8 mouse cellular contexts compared by ENCODE assay signal in the genomic region with DNA sequence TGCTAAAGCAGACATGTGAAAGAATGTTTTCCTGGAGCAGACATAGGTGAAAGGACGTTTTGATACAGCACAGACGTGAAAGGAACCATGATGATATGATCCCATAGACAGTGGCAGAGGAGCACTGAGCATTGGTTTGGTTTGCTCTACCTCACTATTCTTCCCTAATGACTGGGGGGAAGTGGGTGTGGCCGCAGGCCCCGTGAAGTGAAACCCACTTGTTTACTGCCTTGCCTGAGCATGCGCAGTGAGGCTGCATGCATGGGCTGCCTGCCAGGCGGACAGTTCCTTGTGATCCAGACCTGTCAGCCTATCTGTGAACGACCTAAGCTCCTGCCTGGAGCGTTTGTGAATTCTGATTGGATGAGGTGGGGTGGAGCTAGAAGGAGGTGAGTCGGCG. TPM values are rescaled to one million over a fixed set of nuclear protein-coding genes. Genes with fewer than 3 reads are reported as not detected.
A peak's percentile ranks its signal among the peaks of the same experiment; 100 is the strongest.
DNase-seq lines count a peak whose midpoint lies in the region; ATAC-seq and TF ChIP-seq lines count a peak whose summit lies in the region.
"Not testable (repeated sequence)": the region's sequence is repeated elsewhere in the genome, so short reads cannot be mapped to it uniquely, and the experiment has no call there.

No protein-coding gene starts in this region.

- not testable (repeated sequence) for H3K4me3 ChIP-seq in embryonic facial prominence, embryonic 13.5 days; heart, adult 2 months; lung, embryonic 14.5 days (ENCODE audit: low read depth, low read length); stomach, postnatal 0 days (ENCODE audit: low read depth, low read length)

- 0 out of 2 replicates have a peak overlapping the region, but pooled peaks have one; percentile 28 for H3K27ac ChIP-seq in embryonic facial prominence, embryonic 13.5 days
- not testable (repeated sequence) for H3K27ac ChIP-seq in heart, adult 2 months; lung, embryonic 14.5 days (ENCODE audit: low read depth)
- H3K27ac ChIP-seq in stomach, postnatal 0 days (replicated peaks): 0 out of 2 replicates have a peak overlapping the region, but pooled peaks have one; percentile 9

- TF ChIP-seq POLR2A in heart, adult 2 months (IDR thresholded peaks at IDR 0.05; ENCODE audit: insufficient read depth, low read depth, low read length): not testable (repeated sequence)

- H3K9me3 ChIP-seq in embryonic facial prominence, embryonic 13.5 days; lung, embryonic 14.5 days (ENCODE audit: low read depth, low read length); stomach, postnatal 0 days (ENCODE audit: control insufficient read depth, low read length): not testable (repeated sequence)

- not testable (repeated sequence) for TF ChIP-seq CTCF in heart, adult 2 months (IDR thresholded peaks at IDR 0.05); lung, embryonic 14.5 days (IDR thresholded peaks at IDR 0.05; ENCODE audit: low read depth); stomach, postnatal 0 days (IDR thresholded peaks at IDR 0.05; ENCODE audit: low read depth)

- 65% methylated on average over 10 of the region's 10 CpGs for WGBS in embryonic facial prominence, embryonic 13.5 days
- WGBS in heart, adult 2 months: 56% methylated on average over 10 of the region's 10 CpGs
- 54% methylated on average over 10 of the region's 10 CpGs for WGBS in lung, embryonic 14.5 days
- WGBS in stomach, postnatal 0 days: 53% methylated on average over 10 of the region's 10 CpGs

- intact Hi-C loops in heart, adult 2 months (cut with DNase I): not testable (repeated sequence)

- not testable (repeated sequence) for TF ChIP-seq EP300 in heart, adult 2 months (IDR thresholded peaks at IDR 0.05; ENCODE audit: insufficient read depth, low read depth, low read length); stomach, postnatal 0 days (optimal IDR thresholded peaks at IDR 0.05)

- H3K4me2 ChIP-seq in embryonic facial prominence, embryonic 13.5 days; lung, embryonic 14.5 days; stomach, postnatal 0 days (replicated peaks; ENCODE audit: low read depth): not testable (repeated sequence)

- H3K27me3 ChIP-seq in embryonic facial prominence, embryonic 13.5 days; heart, adult 2 months (ENCODE audit: control insufficient read depth, insufficient read depth, low read length); lung, embryonic 14.5 days (ENCODE audit: insufficient read depth, low read length); stomach, postnatal 0 days (ENCODE audit: control insufficient read depth, insufficient read depth, low read length): not testable (repeated sequence)

- H3K4me1 ChIP-seq in embryonic facial prominence, embryonic 13.5 days: peaks cover 10% of the 10 kb centered on the region
- H3K4me1 ChIP-seq in heart, adult 2 months (ENCODE audit: control insufficient read depth, insufficient read depth, low read length); lung, embryonic 14.5 days (ENCODE audit: insufficient read depth); stomach, postnatal 0 days (replicated peaks; ENCODE audit: control insufficient read depth, insufficient read depth): not testable (repeated sequence)

- DNase-seq in A20 (ENCODE audit: low read depth, low spot score): peak; percentile 93
- peak; percentile 53 to 70 for DNase-seq in heart, adult 2 months
- DNase-seq in kidney, adult 11 months: peak; percentile 62
- peak; percentile 36 to 62 for DNase-seq in kidney, postnatal 4 days
- peak; percentile 37 for DNase-seq in lung, embryonic 14.5 days
- DNase-seq in skeletal muscle tissue, adult 2 months (ENCODE audit: low read depth, low spot score): peak; percentile 18
- peak; percentile 47 for DNase-seq in stomach, postnatal 0 days (ENCODE audit: low spot score)

- H3K9ac ChIP-seq in embryonic facial prominence, embryonic 13.5 days; lung, embryonic 14.5 days; stomach, postnatal 0 days (ENCODE audit: low read length): not testable (repeated sequence)
- peak overlapping the region; percentile 30; the same call in 1 of the 2 replicates for H3K9ac ChIP-seq in heart, adult 2 months (ENCODE audit: low read depth, low read length)

- not testable (repeated sequence) for H3K79me2 ChIP-seq in heart, adult 2 months (replicated peaks; ENCODE audit: control insufficient read depth, insufficient read depth, low read length)

- not testable (repeated sequence) for H3K36me3 ChIP-seq in embryonic facial prominence, embryonic 13.5 days; heart, adult 2 months (ENCODE audit: control insufficient read depth, insufficient read depth, low read length); lung, embryonic 14.5 days (ENCODE audit: insufficient read depth); stomach, postnatal 0 days (ENCODE audit: control insufficient read depth, insufficient read depth, low read length)

- not testable (repeated sequence) for ATAC-seq in embryonic facial prominence, embryonic 13.5 days (ENCODE audit: insufficient number of reproducible peaks, insufficient read depth, low FRiP score, low TSS enrichment, low read depth); lung, embryonic 14.5 days (ENCODE audit: insufficient read depth)
- 0 out of 2 replicates have a peak, but pooled peaks have one; percentile 39 for ATAC-seq in stomach, postnatal 0 days (ENCODE audit: low FRiP score, low TSS enrichment)

RNA-seq across cellular contexts. Expression of a gene that starts 21.7 kb away (rescaled TPM):
- 29.5 and 31.8 TPM in 2 replicates for polyA plus RNA-seq in embryonic facial prominence, embryonic 13.5 days (2015; fragmentation: Nextera tagmentation; extraction: Ambion mirVana)
- total RNA-seq in heart, adult 2 months (2021): 10 to 100 TPM; 19.2 to 21.6 TPM
- polyA plus RNA-seq in heart, adult 2 months (2012; rRNA removed): 5.4 and 11.3 TPM in 2 replicates
- 22.2 and 23.3 TPM in 2 replicates for polyA plus RNA-seq in lung, embryonic 14.5 days (2014; fragmentation: Nextera tagmentation; extraction: Ambion mirVana)
- polyA plus RNA-seq in stomach, postnatal 0 days (2015; fragmentation: Nextera tagmentation; extraction: Ambion mirVana): 14.9 and 16.0 TPM in 2 replicates

RNA-seq across cellular contexts. Expression of a gene that starts 53.2 kb away (rescaled TPM):
- 52.2 and 52.6 TPM in 2 replicates for polyA plus RNA-seq in embryonic facial prominence, embryonic 13.5 days (2015; fragmentation: Nextera tagmentation; extraction: Ambion mirVana)
- total RNA-seq in heart, adult 2 months (2021): 10 to 100 TPM; 29.1 to 34.7 TPM
- 6.9 and 14.8 TPM in 2 replicates for polyA plus RNA-seq in heart, adult 2 months (2012; rRNA removed)
- 45.1 and 49.5 TPM in 2 replicates for polyA plus RNA-seq in lung, embryonic 14.5 days (2014; fragmentation: Nextera tagmentation; extraction: Ambion mirVana)
- 11.1 and 11.3 TPM in 2 replicates for polyA plus RNA-seq in stomach, postnatal 0 days (2015; fragmentation: Nextera tagmentation; extraction: Ambion mirVana)

RNA-seq across cellular contexts. Expression of a gene that starts 55.1 kb away (rescaled TPM):
- polyA plus RNA-seq in embryonic facial prominence, embryonic 13.5 days (2015; fragmentation: Nextera tagmentation; extraction: Ambion mirVana): 35.3 and 45.7 TPM in 2 replicates
- total RNA-seq in heart, adult 2 months (2021): 10 to 100 TPM; 14.1 to 15.1 TPM
- polyA plus RNA-seq in heart, adult 2 months (2012; rRNA removed): 3.2 and 4.1 TPM in 2 replicates
- 36.8 and 38.1 TPM in 2 replicates for polyA plus RNA-seq in lung, embryonic 14.5 days (2014; fragmentation: Nextera tagmentation; extraction: Ambion mirVana)
- 11.3 and 11.8 TPM in 2 replicates for polyA plus RNA-seq in stomach, postnatal 0 days (2015; fragmentation: Nextera tagmentation; extraction: Ambion mirVana)

Comparison
In these comparisons a context has a peak if more than half of its experiments do, and no peak if none do; other contexts are left out.
1. DNase-seq: peak in every context shown above with its lines; median percentile 93 in A20; 62 in kidney, adult 11 months; 62 in heart, adult 2 months; 49 in kidney, postnatal 4 days; 47 in stomach, postnatal 0 days; 37 in lung, embryonic 14.5 days; 18 in skeletal muscle tissue, adult 2 months.